Mouse (Mus musculus): Measurements from ENCODE around the gene Cacna2d3. TPM values are rescaled to one million over a fixed set of nuclear protein-coding genes. Genes with fewer than 3 reads are reported as not detected.

Cacna2d3 gene
- total RNA-seq, 2 experiments from 2014 or later: 0.41 to 0.52 TPM

GRCm38 (mm10) chr14:29498546-29499290, 222.9 kb downstream of the Cacna2d3 start:
- DNase-seq: peak in 1 of 2 experiments; percentile 1
- intact Hi-C loops (cut with DNase I): no loop called here

- intact Hi-C loops (cut with DNase I): no loop called here
- no peak for DNase-seq
Observed at GRCm38 (mm10) chr14:29496552-29496951, 225.1 kb downstream of the Cacna2d3 start.

GRCm38 (mm10) chr14:29491786-29492185, 229.9 kb downstream of the Cacna2d3 start:
- DNase-seq: no peak
- intact Hi-C loops (cut with DNase I): no loop called here

- intact Hi-C loops (cut with DNase I): no loop called here
- DNase-seq: no peak
Observed at GRCm38 (mm10) chr14:29485416-29485815, 236.2 kb downstream of the Cacna2d3 start.

GRCm38 (mm10) chr14:29478403-29478983, 243.2 kb downstream of the Cacna2d3 start:
- intact Hi-C loops (cut with DNase I): no loop called here
- no peak for DNase-seq

- intact Hi-C loops (cut with DNase I): no loop called here
- no peak for DNase-seq
Observed at GRCm38 (mm10) chr14:29464277-29464676, 257.4 kb downstream of the Cacna2d3 start.

- intact Hi-C loops (cut with DNase I): loop anchor here (10.0 kb wide), 1 partner anchor 1444 kb away; no protein-coding TSS in a partner anchor
- no peak for DNase-seq
Observed at GRCm38 (mm10) chr14:29449203-29449602, 272.5 kb downstream of the Cacna2d3 start.

- DNase-seq: peak; percentile 55 to 76
- intact Hi-C loops (cut with DNase I): loop anchor here (1.0 to 10.0 kb wide), 3 partner anchors 316 to 1439 kb away; no protein-coding TSS in a partner anchor
Observed at GRCm38 (mm10) chr14:29443091-29444026, 278.3 kb downstream of the Cacna2d3 start.

GRCm38 (mm10) chr14:29442476-29442875, 279.2 kb downstream of the Cacna2d3 start:
- DNase-seq: no peak
- intact Hi-C loops (cut with DNase I): loop anchor here (5.0 to 10.0 kb wide), 2 partner anchors 315 to 1438 kb away; no protein-coding TSS in a partner anchor

GRCm38 (mm10) chr14:29438666-29439065, 283.0 kb downstream of the Cacna2d3 start:
- intact Hi-C loops (cut with DNase I): loop anchor here (5.0 kb wide), 1 partner anchor 1631 kb away; no protein-coding TSS in a partner anchor
- no peak for DNase-seq

GRCm38 (mm10) chr14:29438251-29438650, 283.4 kb downstream of the Cacna2d3 start:
- intact Hi-C loops (cut with DNase I): loop anchor here (5.0 kb wide), 1 partner anchor 1631 kb away; no protein-coding TSS in a partner anchor

GRCm38 (mm10) chr14:29435203-29435602, 286.5 kb downstream of the Cacna2d3 start:
- intact Hi-C loops (cut with DNase I): loop anchor here (5.0 kb wide), 1 partner anchor 1628 kb away; no protein-coding TSS in a partner anchor
- no peak for DNase-seq

More at GRCm38 (mm10) chr14:29438251-29438650, 283.4 kb downstream of the Cacna2d3 start:
- DNase-seq: no peak

- intact Hi-C loops (cut with DNase I): no loop called here
- DNase-seq: no peak
Observed at GRCm38 (mm10) chr14:29433716-29434115, 287.9 kb downstream of the Cacna2d3 start.

- intact Hi-C loops (cut with DNase I): no loop called here
- DNase-seq: no peak
Observed at GRCm38 (mm10) chr14:29433076-29433714, 288.5 kb downstream of the Cacna2d3 start.

GRCm38 (mm10) chr14:29429788-29430187, 291.9 kb downstream of the Cacna2d3 start:
- no peak for DNase-seq
- intact Hi-C loops (cut with DNase I): no loop called here

- no peak for DNase-seq
Observed at GRCm38 (mm10) chr14:29425666-29426065, 296.0 kb downstream of the Cacna2d3 start.

GRCm38 (mm10) chr14:29425208-29425607, 296.5 kb downstream of the Cacna2d3 start:
- no peak for DNase-seq
- intact Hi-C loops (cut with DNase I): no loop called here

More at GRCm38 (mm10) chr14:29425666-29426065, 296.0 kb downstream of the Cacna2d3 start:
- intact Hi-C loops (cut with DNase I): no loop called here

GRCm38 (mm10) chr14:29405878-29406165, 315.8 kb downstream of the Cacna2d3 start:
- intact Hi-C loops (cut with DNase I): no loop called here
- no peak for DNase-seq

- intact Hi-C loops (cut with DNase I): no loop called here
Observed at GRCm38 (mm10) chr14:29405125-29405877, 316.4 kb downstream of the Cacna2d3 start.

More at GRCm38 (mm10) chr14:29405125-29405877, 316.4 kb downstream of the Cacna2d3 start:
- no peak for DNase-seq
